Mouse (Mus musculus) heart, embryonic 12.5 days (tissue): ENCODE data around the gene Rnf223. TPM values are rescaled to one million over a fixed set of nuclear protein-coding genes. Genes with fewer than 3 reads are reported as not detected.

Experiments used
- ATAC-seq: fragments of 200-750 bp; cut with Nextera tagmentation; 2 replicates; pipeline ENCODE4 v1.8.0; 2017; ENCODE audit warnings: moderate TSS enrichment, moderate library complexity; ENCODE audit not compliant: insufficient number of reproducible peaks, low FRiP score
- H3K27ac ChIP-seq: fragments of 300-500 bp; sonication (generic); 2 replicates; pipeline ENCODE4 v1.5.1; 2016; ENCODE audit warnings: mild to moderate bottlenecking, moderate library complexity; ENCODE audit not compliant: poor library complexity, severe bottlenecking
- H3K27me3 ChIP-seq: fragments of 300-500 bp; sonication (generic); replicated peaks from 2 replicates; pipeline ENCODE4 v1.6.1; 2016; ENCODE audit warnings: mild to moderate bottlenecking, moderate library complexity
- H3K36me3 ChIP-seq: fragments of 300-500 bp; sonication (generic); 2 replicates; pipeline ENCODE4 v1.6.1; 2016; ENCODE audit warnings: mild to moderate bottlenecking, moderate library complexity
- H3K4me1 ChIP-seq: fragments of 300-500 bp; sonication (generic); replicated peaks from 2 replicates; pipeline ENCODE4 v1.6.1; 2016; ENCODE audit warnings: mild to moderate bottlenecking
- H3K4me2 ChIP-seq: fragments of 300-500 bp; sonication (generic); 2 replicates; pipeline ENCODE4 v1.6.1; 2016; ENCODE audit warnings: mild to moderate bottlenecking, moderate library complexity
- H3K4me3 ChIP-seq: fragments of 300-500 bp; sonication (generic); 2 replicates; pipeline ENCODE4 v1.5.1; 2016; ENCODE audit warnings: mild to moderate bottlenecking
- H3K9ac ChIP-seq: fragments of 300-500 bp; sonication (generic); 2 replicates; pipeline ENCODE4 v1.6.1; 2016; ENCODE audit warnings: mild to moderate bottlenecking, moderate library complexity
- H3K9me3 ChIP-seq: fragments of 300-500 bp; sonication (generic); replicated peaks from 2 replicates; pipeline ENCODE4 v1.6.1; 2016; ENCODE audit warnings: mild to moderate bottlenecking, moderate library complexity
- WGBS: fragments of 180-500 bp; shearing (Covaris S2); methylation state at CpG from one replicate; pipeline ENCODE4 v1.1.7; 2016; 5-methylcytosine and 5-hydroxymethylcytosine counted together
- polyA plus RNA-seq: library from polyadenylated mRNA; unstranded; fragments of >200 nt; fragmentation: Nextera tagmentation; extraction: Ambion mirVana; gene quantifications from 2 replicates; pipeline ENCODE4 v1.2.1, GENCODE M21; 2016

Gene Rnf223
- polyA plus RNA-seq, 1 experiment from 2014 or later: 0.33 TPM

DNA sequence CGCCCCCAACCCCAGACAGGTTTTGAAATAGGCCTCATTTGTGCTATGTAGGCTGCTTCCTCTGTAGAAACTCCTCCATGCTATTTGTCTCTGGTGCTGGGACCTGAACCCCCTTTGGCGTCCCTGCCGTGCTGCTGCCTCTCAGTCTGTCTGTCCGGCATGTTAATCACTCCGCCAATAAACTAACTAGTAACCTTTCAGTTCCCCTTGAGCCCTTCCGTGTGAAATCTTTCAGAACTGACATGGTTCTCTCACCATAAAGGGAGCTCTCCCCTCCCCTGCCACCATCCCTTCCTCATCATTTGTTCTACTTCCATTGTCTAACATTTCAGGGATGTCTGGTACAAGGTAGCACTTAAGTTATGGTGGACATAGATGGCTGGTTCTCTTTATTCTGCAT, 30.9 kb upstream of the Rnf223 start:
- Histone ChIP-seq H3K9me3 (no peaks in the 10 kb centered on the region), H3K27me3 (no peaks in the 10 kb centered on the region), H3K4me2 (no peak overlapping the region), H3K4me3 (no peak overlapping the region), H3K9ac (no peak overlapping the region), H3K36me3 (no peaks in the 10 kb centered on the region), H3K27ac (no peak overlapping the region), H3K4me1 (peaks cover 16% of the 10 kb centered on the region)
- no peak for ATAC-seq
- 68% methylated on average over 6 of the region's 6 CpGs for WGBS

DNA sequence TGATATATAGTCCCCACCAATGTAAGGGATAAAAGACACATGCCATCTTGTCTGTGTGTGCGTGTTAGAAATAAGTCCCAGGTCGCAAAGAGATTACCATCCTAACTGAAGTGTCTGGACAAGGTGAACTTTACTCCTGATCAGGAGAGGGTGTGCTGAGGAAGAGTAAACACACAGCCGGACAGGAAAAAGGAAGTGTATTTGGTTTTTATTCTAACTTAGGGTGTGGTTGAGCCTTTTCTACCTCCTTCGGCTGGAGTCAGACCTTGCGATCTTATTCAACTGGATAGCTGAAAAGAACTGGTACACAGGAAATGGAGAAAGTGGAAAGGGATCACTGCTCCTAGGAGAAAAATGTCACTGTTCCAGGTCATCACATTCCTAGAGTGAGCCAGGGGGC, 29.8 kb upstream of the Rnf223 start:
- H3K27ac ChIP-seq: no peak overlapping the region
- H3K4me1 ChIP-seq: peaks cover 16% of the 10 kb centered on the region
- H3K4me3 ChIP-seq: no peak overlapping the region
- no peak overlapping the region for H3K4me2 ChIP-seq
- H3K9ac ChIP-seq: no peak overlapping the region
- no peak for ATAC-seq
- no peaks in the 10 kb centered on the region for H3K9me3 ChIP-seq
- H3K27me3 ChIP-seq: no peaks in the 10 kb centered on the region
- H3K36me3 ChIP-seq: no peaks in the 10 kb centered on the region
- WGBS: 82% methylated on average over 5 of the region's 5 CpGs

DNA sequence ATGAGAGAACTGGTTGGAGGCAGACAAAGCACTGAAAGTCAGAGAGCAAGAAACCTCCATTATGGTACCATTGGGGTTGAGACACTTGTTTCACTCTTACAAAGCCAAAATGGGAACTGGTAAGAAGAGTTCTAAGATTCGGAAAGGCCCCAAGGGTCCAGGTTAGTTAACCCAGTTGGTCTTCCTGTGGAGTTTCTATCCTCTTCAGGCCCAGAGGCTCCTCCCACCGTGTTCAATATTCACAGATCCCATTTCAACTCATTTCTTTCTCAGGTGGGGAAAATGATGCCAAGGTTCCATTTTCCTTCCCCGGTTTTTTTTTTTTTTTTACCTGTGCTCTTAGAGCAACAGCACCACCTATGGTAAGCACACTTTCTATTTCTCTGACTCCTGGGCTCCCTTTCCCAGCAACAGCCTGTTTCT, 28.8 kb upstream of the Rnf223 start:
- 48% methylated on average over 3 of the region's 3 CpGs for WGBS
- Histone ChIP-seq H3K4me2 (no peak overlapping the region), H3K4me3 (no peak overlapping the region), H3K9ac (no peak overlapping the region), H3K9me3 (no peaks in the 10 kb centered on the region), H3K27ac (no peak overlapping the region), H3K27me3 (no peaks in the 10 kb centered on the region), H3K36me3 (no peaks in the 10 kb centered on the region), H3K4me1 (peaks cover 16% of the 10 kb centered on the region)
- no peak for ATAC-seq

DNA sequence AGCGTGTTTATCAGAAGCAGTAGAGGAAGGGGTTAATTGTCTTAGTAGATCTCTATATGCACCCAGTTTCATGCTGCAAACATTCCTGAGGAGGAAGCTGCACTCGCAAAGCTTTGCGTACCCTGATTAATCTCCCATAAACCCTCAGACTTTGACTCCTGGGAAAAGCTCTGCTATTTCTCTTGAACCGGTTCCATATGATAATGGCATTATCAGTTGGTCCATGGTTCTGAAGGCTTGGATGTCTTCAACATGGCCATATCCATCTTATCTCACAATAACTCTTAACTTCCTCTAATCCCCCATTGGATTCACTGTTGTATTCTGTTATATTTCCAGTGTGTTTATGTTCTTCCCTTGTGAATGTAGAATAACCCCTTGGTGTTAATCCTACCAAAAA, 27.0 kb upstream of the Rnf223 start:
- H3K4me1 ChIP-seq: 0 out of 2 replicates have a peak, but pooled peaks cover 4% of the 10 kb centered on the region
- no peaks in the 10 kb centered on the region for H3K9me3 ChIP-seq
- no peak overlapping the region for H3K4me2 ChIP-seq
- no peak overlapping the region for H3K9ac ChIP-seq
- WGBS: 50% methylated on average over 4 of the region's 4 CpGs
- ATAC-seq: no peak
- H3K4me3 ChIP-seq: no peak overlapping the region
- H3K36me3 ChIP-seq: no peaks in the 10 kb centered on the region
- no peak overlapping the region for H3K27ac ChIP-seq
- no peaks in the 10 kb centered on the region for H3K27me3 ChIP-seq

DNA sequence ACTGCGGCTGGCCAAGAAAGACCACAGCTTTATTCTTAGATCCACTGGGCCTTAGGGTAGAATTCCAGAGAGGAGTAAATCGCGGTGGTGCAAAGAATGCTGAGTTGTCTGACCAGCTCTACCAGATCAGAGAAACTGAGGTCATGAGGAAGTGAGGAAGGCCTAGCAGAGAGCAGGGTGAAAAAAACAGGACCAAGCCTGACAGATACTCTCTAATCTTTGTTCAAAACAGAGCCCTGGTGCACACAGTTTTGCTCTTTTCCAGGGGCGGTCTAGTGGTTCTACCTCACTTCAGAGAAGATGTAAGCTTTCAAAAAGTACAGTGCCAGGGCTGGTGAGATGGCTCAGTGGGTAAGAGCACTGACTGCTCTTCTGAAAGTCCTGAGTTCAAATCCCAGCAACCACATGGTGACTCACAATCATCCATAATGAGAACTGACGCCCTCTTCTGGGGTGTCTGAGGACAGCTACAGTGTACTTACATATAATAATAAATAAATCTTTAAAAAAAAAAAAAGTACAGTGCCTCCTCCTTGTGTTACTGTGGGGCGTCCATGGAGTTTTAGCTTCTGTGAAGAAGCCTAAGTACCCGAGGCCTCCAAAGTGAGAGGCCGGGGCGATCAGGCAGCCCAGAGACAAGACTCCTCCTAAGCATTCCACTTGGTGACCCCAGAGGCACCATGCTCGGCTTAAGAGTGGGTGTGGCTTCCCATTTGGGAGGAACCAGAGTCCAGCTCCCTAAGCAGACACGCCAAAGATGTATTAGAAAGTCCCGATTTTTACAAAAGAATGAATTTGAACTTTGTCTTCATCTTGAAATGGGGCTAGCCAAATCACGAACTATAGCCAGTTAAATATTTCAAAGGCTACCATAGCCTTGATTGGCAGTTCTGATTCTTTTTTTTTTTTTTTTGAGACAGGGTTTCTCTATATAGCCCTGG, 21.4 kb upstream of the Rnf223 start:
- H3K36me3 ChIP-seq: no peaks in the 10 kb centered on the region
- no peaks in the 10 kb centered on the region for H3K9me3 ChIP-seq
- H3K4me1 ChIP-seq: peaks cover 19% of the 10 kb centered on the region
- H3K27ac ChIP-seq: peak overlapping the region; percentile 68
- H3K4me3 ChIP-seq: peak overlapping the region; percentile 89
- ATAC-seq: peak; percentile 56; the same call in 1 of the 2 replicates
- WGBS: 26% methylated on average over 13 of the region's 13 CpGs
- peak overlapping the region; percentile 65 for H3K4me2 ChIP-seq
- no peaks in the 10 kb centered on the region for H3K27me3 ChIP-seq
- peak overlapping the region; percentile 68 for H3K9ac ChIP-seq

DNA sequence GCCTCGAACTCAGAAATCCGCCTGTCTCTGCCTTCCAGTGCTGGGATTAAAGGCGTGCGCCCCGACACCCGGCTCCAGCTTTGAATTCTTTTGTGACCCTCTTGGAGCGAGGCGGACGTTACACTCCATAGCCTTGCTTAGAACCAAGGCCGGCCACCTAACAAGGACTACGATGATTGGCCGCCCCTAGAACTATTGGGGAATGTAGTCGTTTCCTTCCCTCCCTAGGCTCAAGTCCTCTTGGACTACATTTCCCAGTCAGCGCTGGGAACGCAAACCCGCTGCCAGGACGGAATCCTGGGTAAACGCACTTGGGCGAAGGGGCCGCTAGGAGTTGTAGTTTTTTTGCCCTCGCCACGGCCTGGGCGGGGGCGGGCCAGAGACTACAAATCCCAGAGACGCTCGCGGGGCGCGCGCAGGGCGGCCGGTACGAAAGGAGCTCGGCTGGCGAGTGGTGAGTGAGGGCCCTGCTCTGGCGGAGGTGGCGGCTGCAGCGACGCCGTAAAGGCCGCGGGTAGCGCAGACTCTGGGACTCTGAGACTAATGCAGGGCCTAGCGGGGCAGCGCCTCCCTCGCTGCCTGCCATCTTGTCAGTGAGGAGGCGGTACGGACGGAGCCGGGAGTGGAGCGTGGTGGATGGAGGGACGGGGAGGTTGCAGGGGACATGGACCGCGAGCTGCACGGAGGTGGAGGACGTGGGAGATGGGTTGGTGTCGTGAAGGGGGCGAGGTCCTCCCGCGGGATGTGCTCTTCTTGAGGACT, 20.6 kb upstream of the Rnf223 start, which contains the start of gene 9430015G10Rik:
Gene 9430015G10Rik, plus strand, starts transcription at position 413 of the 762 bp plus-strand sequence.
- peaks cover 19% of the 10 kb centered on the region for H3K4me1 ChIP-seq

DNA sequence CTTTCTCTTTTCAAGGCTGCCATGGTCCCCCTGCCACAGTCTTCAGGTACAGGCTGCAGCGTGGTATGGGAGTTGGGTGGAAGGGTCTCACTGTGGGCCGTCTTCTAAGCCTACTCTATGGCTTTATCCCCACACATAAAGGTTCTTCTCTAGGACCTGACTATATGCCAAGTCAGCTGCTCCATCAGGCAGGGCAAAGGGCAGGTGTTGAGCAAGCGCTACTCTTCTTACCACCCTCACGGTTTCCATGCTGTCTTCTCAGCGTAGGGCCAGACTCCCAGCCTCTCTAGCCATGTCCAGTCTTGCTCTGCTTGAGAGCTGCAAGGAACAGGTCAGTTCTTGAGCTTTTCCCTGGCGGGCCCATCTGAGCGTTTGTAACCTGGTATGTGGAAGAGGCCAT, 6.2 kb upstream of the Rnf223 start:
- H3K9me3 ChIP-seq: no peaks in the 10 kb centered on the region
- H3K9ac ChIP-seq: no peak overlapping the region
- no peak for ATAC-seq
- no peak overlapping the region for H3K27ac ChIP-seq
- H3K4me2 ChIP-seq: no peak overlapping the region
- no peaks in the 10 kb centered on the region for H3K27me3 ChIP-seq
- H3K4me1 ChIP-seq: no peaks in the 10 kb centered on the region
- peaks cover 80% of the 10 kb centered on the region for H3K36me3 ChIP-seq
- 92% methylated on average over 7 of the region's 7 CpGs for WGBS
- no peak overlapping the region for H3K4me3 ChIP-seq

More for the DNA sequence above, 20.6 kb upstream of the Rnf223 start, which contains the start of gene 9430015G10Rik:
- under 1% methylated on average over 60 of the region's 60 CpGs for WGBS
- peak within 1 kb of the TSS; percentile 65 for H3K4me2 ChIP-seq
- H3K9ac ChIP-seq: peak within 1 kb of the TSS; percentile 90
- H3K36me3 ChIP-seq: peaks cover 7% of the 10 kb centered on the region
- H3K27me3 ChIP-seq: no peaks in the 10 kb centered on the region
- H3K27ac ChIP-seq: peak within 1 kb of the TSS; percentile 91
- H3K9me3 ChIP-seq: no peaks in the 10 kb centered on the region
- peak within 1 kb of the TSS; percentile 89 for H3K4me3 ChIP-seq
- ATAC-seq: peak; percentile 98

DNA sequence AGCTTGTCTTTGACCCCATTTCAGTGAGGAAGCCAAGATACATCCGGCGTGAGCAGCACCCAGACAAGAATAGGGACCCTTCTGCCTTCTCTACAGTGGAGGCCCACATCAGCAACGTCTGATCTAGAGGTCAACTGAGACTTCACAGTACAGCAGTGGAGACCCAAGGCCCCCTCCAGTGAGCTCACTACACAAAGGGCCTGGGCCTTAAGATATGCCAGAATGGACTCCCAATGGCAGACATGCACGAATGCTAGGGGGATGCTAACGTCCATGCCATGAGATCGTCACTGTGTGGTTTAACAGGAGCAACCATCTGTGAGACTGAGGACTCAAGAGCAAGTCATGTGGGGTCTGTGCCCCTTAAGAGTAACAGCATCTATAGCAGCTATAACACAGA, 4.9 kb upstream of the Rnf223 start:
- no peaks in the 10 kb centered on the region for H3K27me3 ChIP-seq
- no peak overlapping the region for H3K9ac ChIP-seq
- no peaks in the 10 kb centered on the region for H3K4me1 ChIP-seq
- WGBS: 90% methylated on average over 6 of the region's 6 CpGs
- H3K27ac ChIP-seq: no peak overlapping the region
- H3K9me3 ChIP-seq: no peaks in the 10 kb centered on the region
- H3K4me3 ChIP-seq: no peak overlapping the region
- H3K36me3 ChIP-seq: peaks cover 67% of the 10 kb centered on the region
- ATAC-seq: no peak
- no peak overlapping the region for H3K4me2 ChIP-seq

DNA sequence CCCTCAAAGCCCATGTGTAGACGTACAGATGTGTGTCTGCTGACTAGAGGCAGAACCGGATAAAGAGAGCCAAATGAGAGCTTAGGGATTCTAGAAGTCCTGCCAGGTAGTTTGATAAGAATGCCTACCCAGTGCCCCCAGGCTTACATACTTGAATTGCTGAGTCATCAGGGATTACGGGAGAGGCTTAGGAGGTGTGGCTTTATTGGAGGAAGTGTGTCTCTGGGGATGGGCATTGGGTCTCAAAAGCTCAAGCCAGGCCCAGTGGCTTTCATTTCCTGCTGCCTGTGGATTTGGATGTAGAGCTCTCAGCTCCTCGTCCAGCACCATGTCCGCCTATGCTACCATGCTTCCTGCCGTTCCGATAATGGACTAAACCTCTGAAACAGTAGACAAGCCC, 3.5 kb upstream of the Rnf223 start:
- Histone ChIP-seq H3K36me3 (peaks cover 53% of the 10 kb centered on the region), H3K4me2 (no peak overlapping the region), H3K4me1 (0 out of 2 replicates have a peak, but pooled peaks cover 2% of the 10 kb centered on the region), H3K9ac (no peak overlapping the region), H3K27me3 (no peaks in the 10 kb centered on the region), H3K27ac (no peak overlapping the region), H3K4me3 (no peak overlapping the region), H3K9me3 (no peaks in the 10 kb centered on the region)
- no peak for ATAC-seq
- WGBS: 81% methylated on average over 7 of the region's 7 CpGs

DNA sequence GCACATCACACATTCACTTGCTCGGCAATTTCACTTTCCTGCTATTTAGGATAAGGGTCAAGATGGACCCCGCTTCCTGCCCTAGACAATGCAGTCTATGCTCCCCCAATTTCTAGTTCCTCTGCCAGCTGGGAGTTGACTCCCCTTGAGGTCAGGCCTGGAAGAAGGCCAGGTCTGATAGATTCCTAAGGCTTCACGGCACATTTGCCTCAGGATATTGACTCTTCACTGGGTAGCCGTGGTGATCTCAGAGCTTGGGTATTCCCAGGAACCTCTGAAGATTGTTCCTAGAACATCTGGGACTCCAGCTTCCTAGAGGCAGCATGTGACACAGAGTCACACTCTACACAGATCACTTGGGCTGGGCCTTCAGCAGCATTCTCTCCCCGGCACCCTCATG, 1.6 kb upstream of the Rnf223 start:
- no peaks in the 10 kb centered on the region for H3K27me3 ChIP-seq
- 0 out of 2 replicates have a peak, but pooled peaks cover 2% of the 10 kb centered on the region for H3K4me1 ChIP-seq
- no peak overlapping the region for H3K4me3 ChIP-seq
- no peak overlapping the region for H3K4me2 ChIP-seq
- 72% methylated on average over 5 of the region's 5 CpGs for WGBS
- no peak overlapping the region for H3K9ac ChIP-seq
- H3K9me3 ChIP-seq: no peaks in the 10 kb centered on the region
- peaks cover 34% of the 10 kb centered on the region for H3K36me3 ChIP-seq
- ATAC-seq: no peak
- no peak overlapping the region for H3K27ac ChIP-seq

DNA sequence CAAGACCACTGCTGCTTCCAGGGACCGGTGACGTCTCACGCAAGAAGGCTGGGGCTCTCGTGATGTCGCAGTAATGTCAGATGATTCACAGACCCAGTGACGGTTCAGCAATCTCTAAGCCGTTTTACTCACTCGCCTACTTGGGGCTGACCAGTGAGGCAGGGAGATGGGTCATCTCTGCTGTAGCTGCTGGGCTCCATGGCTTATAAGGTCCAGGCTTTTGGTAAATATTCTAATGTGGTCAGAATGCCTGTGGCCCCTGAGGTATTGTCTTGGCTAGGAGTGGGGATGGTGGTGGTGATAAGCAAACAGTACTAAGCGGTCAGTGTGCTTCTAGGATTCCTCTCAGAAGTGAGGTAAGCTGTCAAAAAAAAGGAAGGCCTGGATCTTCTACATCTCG, 627 bp downstream of the Rnf223 start:
- Histone ChIP-seq H3K27me3 (no peaks in the 10 kb centered on the region), H3K36me3 (peaks cover 13% of the 10 kb centered on the region), H3K4me2 (no peak overlapping the region), H3K4me3 (no peak overlapping the region), H3K4me1 (0 out of 2 replicates have a peak, but pooled peaks cover 2% of the 10 kb centered on the region), H3K9me3 (no peaks in the 10 kb centered on the region), H3K27ac (no peak overlapping the region), H3K9ac (no peak overlapping the region)
- ATAC-seq: no peak
- WGBS: 79% methylated on average over 10 of the region's 10 CpGs
